In genomic region chr5:116592049-116592800, GRCm38 (mm10) we compare ENCODE assay signal across 10 mouse cellular contexts. TPM values are rescaled to one million over a fixed set of nuclear protein-coding genes. Genes with fewer than 3 reads are reported as not detected.
A peak's percentile ranks its signal among the peaks of the same experiment; 100 is the strongest.
DNase-seq lines count a peak whose midpoint lies in the region; ATAC-seq and TF ChIP-seq lines count a peak whose summit lies in the region.
"Had no signal": no experiment of that assay in that cellular context is flagged by ENCODE, and none has a peak within 500 bp of the region (broad histone marks: within the 10 kb centered on the region; RNA-seq: fewer than 3 reads in every experiment).

No protein-coding gene starts in this region.

- peaks cover 57% of the 10 kb centered on the region for H3K27me3 ChIP-seq in heart, embryonic 14.5 days (ENCODE audit: control insufficient read depth, insufficient read depth, low read length)
- no peaks in the 10 kb centered on the region for H3K27me3 ChIP-seq in hindbrain, postnatal 0 days (ENCODE audit: insufficient read depth, low read length)
- H3K27me3 ChIP-seq in neural tube, embryonic 14.5 days (ENCODE audit: control insufficient read depth, insufficient read depth, low read length), result no peaks in the 10 kb centered on the region
- H3K27me3 ChIP-seq: CH12.LX had no signal

- peak overlapping the region in 1 of 2 experiments; percentile 16; a peak in 1 of 4 replicates for H3K4me3 ChIP-seq in heart, embryonic 14.5 days (ENCODE audit: control insufficient read depth in 1 of 2, insufficient read depth in 1 of 2, low read depth in 1 of 2, low read length in 2 of 2)
- peak overlapping the region; percentile 55 for H3K4me3 ChIP-seq in hindbrain, postnatal 0 days (ENCODE audit: low read length)
- peak overlapping the region; percentile 88 for H3K4me3 ChIP-seq in neural tube, embryonic 14.5 days (ENCODE audit: low read depth, low read length)
- H3K4me3 ChIP-seq: myocyte had no signal

- DNase-seq in heart, postnatal 14 days, result no peak
- DNase-seq in embryo, embryonic 10 days (ENCODE audit: low spot score), result peak; percentile 65
- DNase-seq in hindbrain, postnatal 0 days (ENCODE audit: low spot score), result peak; percentile 78
- no peak for DNase-seq in T-cell, adult 2 months (ENCODE audit: low spot score)
- no peak for DNase-seq in adrenal gland, postnatal 4 days (ENCODE audit: low spot score in 2 of 2)
- no peak for DNase-seq in layer of hippocampus, adult 8-10 months (ENCODE audit: low spot score in 2 of 2)

- TF ChIP-seq CTCF in hindbrain, postnatal 0 days (IDR thresholded peaks at IDR 0.05; ENCODE audit: low read depth), result no peak

- H3K9ac ChIP-seq in heart, embryonic 14.5 days (ENCODE audit: low read length), result no peak overlapping the region
- peak overlapping the region; percentile 55 for H3K9ac ChIP-seq in hindbrain, postnatal 0 days (replicated peaks; ENCODE audit: low read length)
- H3K9ac ChIP-seq in neural tube, embryonic 14.5 days (replicated peaks; ENCODE audit: low read depth, low read length), result peak overlapping the region; percentile 80

- under 1% methylated on average over 32 of the region's 32 CpGs for WGBS in heart, embryonic 14.5 days
- WGBS in hindbrain, postnatal 0 days, result under 1% methylated on average over 32 of the region's 32 CpGs
- WGBS in neural tube, embryonic 14.5 days, result under 1% methylated on average over 32 of the region's 32 CpGs

- H3K4me1 ChIP-seq in heart, embryonic 14.5 days (ENCODE audit: control insufficient read depth in 2 of 2, insufficient read depth in 2 of 2, low read length in 2 of 2), result no peaks in the 10 kb centered on the region; a peak in 1 of 4 replicates
- 0 out of 2 replicates have a peak, but pooled peaks cover 4% of the 10 kb centered on the region for H3K4me1 ChIP-seq in hindbrain, postnatal 0 days (ENCODE audit: insufficient read depth, low read length)
- H3K4me1 ChIP-seq in neural tube, embryonic 14.5 days (ENCODE audit: control insufficient read depth, insufficient read depth, low read length), result peaks cover 10% of the 10 kb centered on the region; the same call in 1 of the 2 replicates

- H3K36me3 ChIP-seq in heart, embryonic 14.5 days (ENCODE audit: control insufficient read depth, insufficient read depth, low read length), result no peaks in the 10 kb centered on the region
- H3K36me3 ChIP-seq in hindbrain, postnatal 0 days (ENCODE audit: insufficient read depth, low read length), result no peaks in the 10 kb centered on the region
- H3K36me3 ChIP-seq in neural tube, embryonic 14.5 days (ENCODE audit: control insufficient read depth, insufficient read depth, low read length), result no peaks in the 10 kb centered on the region

- peaks cover 7% of the 10 kb centered on the region for H3K9me3 ChIP-seq in heart, embryonic 14.5 days (ENCODE audit: control insufficient read depth, low read length)
- no peaks in the 10 kb centered on the region for H3K9me3 ChIP-seq in hindbrain, postnatal 0 days (ENCODE audit: low read length)
- H3K9me3 ChIP-seq in neural tube, embryonic 14.5 days (ENCODE audit: control insufficient read depth, low read length), result no peaks in the 10 kb centered on the region

- H3K27ac ChIP-seq in heart, embryonic 14.5 days (replicated peaks in 1 of 2; ENCODE audit: control insufficient read depth in 1 of 2, insufficient read depth in 1 of 2, low read depth in 2 of 2, low read length in 2 of 2), result no peak overlapping the region
- H3K27ac ChIP-seq in hindbrain, postnatal 0 days, result peak overlapping the region; percentile 87
- peak overlapping the region; percentile 96 for H3K27ac ChIP-seq in neural tube, embryonic 14.5 days (ENCODE audit: low read depth, low read length)

- ATAC-seq in heart, embryonic 14.5 days (ENCODE audit: insufficient number of reproducible peaks, insufficient read depth, low FRiP score, low read depth), result no peak
- ATAC-seq in hindbrain, postnatal 0 days, result peak; percentile 35
- ATAC-seq in neural tube, embryonic 14.5 days (ENCODE audit: low read depth), result peak; percentile 45

- intact Hi-C loops in heart, postnatal 14 days (cut with DNase I), result loop anchor here (5.0 kb wide), 2 partner anchors 360 to 470 kb away; no protein-coding TSS in a partner anchor

- peak overlapping the region; percentile 46 for H3K4me2 ChIP-seq in heart, embryonic 14.5 days (ENCODE audit: low read length)
- H3K4me2 ChIP-seq in hindbrain, postnatal 0 days (ENCODE audit: low read depth, low read length), result peak overlapping the region; percentile 82
- H3K4me2 ChIP-seq in neural tube, embryonic 14.5 days (ENCODE audit: low read depth, low read length), result peak overlapping the region; percentile 88

RNA-seq across cellular contexts. Expression of gene Srrm4, which starts 0.6 kb away (rescaled TPM):
- polyA plus RNA-seq in heart, embryonic 14.5 days (2014; fragmentation: Nextera tagmentation; extraction: Ambion mirVana), result 0.73 and 0.88 TPM in 2 replicates
- total RNA-seq in heart, postnatal 14 days (2021), result 1 to 10 TPM; 4.7 to 6.3 TPM
- 5.9 and 6.6 TPM in 2 replicates for total RNA-seq in hindbrain, postnatal 0 days (2014; rRNA removed)
- 11.8 and 12.5 TPM in 2 replicates for polyA plus RNA-seq in hindbrain, postnatal 0 days (2015; fragmentation: Nextera tagmentation; extraction: Ambion mirVana)
- polyA plus RNA-seq in neural tube, embryonic 14.5 days (2014; fragmentation: Nextera tagmentation; extraction: Ambion mirVana), result 20.8 and 22.9 TPM in 2 replicates
- 1 to 10 TPM; 4.9 to 5.2 TPM for total RNA-seq in adrenal gland, postnatal 4 days (2021)
- total RNA-seq in layer of hippocampus, adult 8-10 months (2022), result 10 to 100 TPM; 24.5 to 35.9 (median 29.7) TPM
- total RNA-seq: CH12.LX had no signal

Comparison
In these comparisons a context has a peak if more than half of its experiments do, and no peak if none do; other contexts are left out.
1. H3K27ac ChIP-seq: peak in hindbrain, postnatal 0 days (single experiment) and neural tube, embryonic 14.5 days (single experiment); none in heart, embryonic 14.5 days (0 of 2).
2. DNase-seq: peak in embryo, embryonic 10 days (single experiment) and hindbrain, postnatal 0 days (single experiment); none in heart, postnatal 14 days (0 of 2), T-cell, adult 2 months (single experiment), adrenal gland, postnatal 4 days (0 of 2) and layer of hippocampus, adult 8-10 months (0 of 2).
3. Peak in every context shown above with its lines, with median percentiles within 50 percentile points of each other: H3K4me2 ChIP-seq.